In the genomic region with DNA sequence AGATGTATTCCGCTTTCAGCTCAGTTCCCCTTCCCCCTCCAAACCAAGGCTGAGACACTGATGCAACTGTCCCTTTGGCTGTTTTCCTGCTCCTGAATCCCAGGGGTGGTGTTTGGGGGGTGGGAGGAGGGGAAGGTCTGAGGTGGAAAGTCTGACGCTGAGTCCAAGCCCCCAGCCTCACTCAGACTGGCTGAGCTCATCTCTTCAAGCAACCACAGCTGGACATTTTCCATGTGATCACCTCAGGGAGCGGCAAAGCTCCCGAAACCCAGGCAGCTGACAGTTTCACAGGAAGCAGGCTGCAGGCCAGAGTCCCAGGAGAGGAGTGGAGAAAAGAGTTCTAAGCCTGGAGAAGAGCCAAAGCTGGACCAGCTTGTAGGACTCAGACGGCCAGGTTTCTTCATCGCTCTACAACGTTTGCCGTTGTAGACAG, we compare ENCODE assay signal across 11 mouse cellular contexts. TPM values are rescaled to one million over a fixed set of nuclear protein-coding genes. Genes with fewer than 3 reads are reported as not detected.
DNase-seq lines count a peak whose midpoint lies in the region; ATAC-seq and TF ChIP-seq lines count a peak whose summit lies in the region.
"Had no signal": no experiment of that assay in that cellular context is flagged by ENCODE, and none has a peak within 500 bp of the region (broad histone marks: within the 10 kb centered on the region; RNA-seq: fewer than 3 reads in every experiment).

No protein-coding gene starts in this region.

- WGBS in limb, embryonic 11.5 days = 72% methylated on average over 8 of the region's 8 CpGs
- 77% methylated on average over 8 of the region's 8 CpGs for WGBS in limb, embryonic 10.5 days
- WGBS in heart, adult 2 months = 26% methylated on average over 8 of the region's 8 CpGs
- WGBS in kidney, embryonic 14.5 days = 54% methylated on average over 8 of the region's 8 CpGs
- 54% methylated on average over 8 of the region's 8 CpGs for WGBS in hindbrain, embryonic 16.5 days
- 89% methylated on average over 8 of the region's 8 CpGs for WGBS in thymus, adult 2 months
- WGBS in liver, embryonic 11.5 days = 71% methylated on average over 8 of the region's 8 CpGs

- no peaks in the 10 kb centered on the region for H3K27me3 ChIP-seq in limb, embryonic 11.5 days (ENCODE audit: control insufficient read depth, insufficient read depth, low read length)
- no peaks in the 10 kb centered on the region for H3K27me3 ChIP-seq in limb, embryonic 10.5 days (ENCODE audit: low read depth, poor library complexity, severe bottlenecking)
- H3K27me3 ChIP-seq in heart, adult 2 months (ENCODE audit: control insufficient read depth, insufficient read depth, low read length) = no peaks in the 10 kb centered on the region
- H3K27me3 ChIP-seq in kidney, embryonic 14.5 days (ENCODE audit: control insufficient read depth, insufficient read depth, low read length) = no peaks in the 10 kb centered on the region
- H3K27me3 ChIP-seq in hindbrain, embryonic 16.5 days (replicated peaks; ENCODE audit: control insufficient read depth, insufficient read depth, low read length) = no peaks in the 10 kb centered on the region
- H3K27me3 ChIP-seq in thymus, adult 2 months (ENCODE audit: control insufficient read depth, insufficient read depth, low read length) = no peaks in the 10 kb centered on the region
- no peaks in the 10 kb centered on the region for H3K27me3 ChIP-seq in liver, embryonic 11.5 days (replicated peaks; ENCODE audit: control insufficient read depth, insufficient read depth, low read length)
- H3K27me3 ChIP-seq: forebrain, embryonic 13.5 days; Patski had no signal

- no peak for TF ChIP-seq EP300 in heart, adult 2 months (IDR thresholded peaks at IDR 0.05; ENCODE audit: insufficient read depth, low read depth, low read length)

- no peaks in the 10 kb centered on the region for H3K79me2 ChIP-seq in heart, adult 2 months (replicated peaks; ENCODE audit: control insufficient read depth, insufficient read depth, low read length)

- TF ChIP-seq POLR2A in heart, adult 2 months (IDR thresholded peaks at IDR 0.05; ENCODE audit: insufficient read depth, low read depth, low read length) = no peak
- TF ChIP-seq POLR2A in thymus, adult 2 months (IDR thresholded peaks at IDR 0.05; ENCODE audit: control insufficient read depth, extremely low read depth, insufficient read depth, low read length, poor library complexity) = no peak

- ATAC-seq in limb, embryonic 11.5 days (ENCODE audit: insufficient number of reproducible peaks, low FRiP score, low TSS enrichment, low read depth) = no peak
- ATAC-seq in kidney, embryonic 14.5 days (ENCODE audit: low FRiP score, low TSS enrichment) = 0 out of 2 replicates have a peak, but pooled peaks have one; percentile 32
- no peak for ATAC-seq in hindbrain, embryonic 16.5 days
- no peak for ATAC-seq in liver, embryonic 11.5 days (replicated peaks; ENCODE audit: low FRiP score)
- ATAC-seq: forebrain, embryonic 13.5 days; Patski had no signal

- DNase-seq in limb, embryonic 11.5 days (ENCODE audit: low spot score) = no peak
- DNase-seq in limb, embryonic 10.5 days (ENCODE audit: low spot score) = no peak
- peak; percentile 67 to 70 for DNase-seq in heart, adult 2 months
- peak; percentile 48 for DNase-seq in retina, postnatal 1 day
- no peak for DNase-seq in thymus, adult 2 months
- no peak for DNase-seq in liver, embryonic 11.5 days (ENCODE audit: low spot score)
- DNase-seq: cerebellum, adult 11 months had no signal

- intact Hi-C loops in heart, adult 2 months (cut with DNase I) = no loop called here

- peaks cover 4% of the 10 kb centered on the region for H3K4me1 ChIP-seq in limb, embryonic 11.5 days (ENCODE audit: control insufficient read depth, insufficient read depth, low read length)
- peaks cover 27% of the 10 kb centered on the region for H3K4me1 ChIP-seq in limb, embryonic 10.5 days
- peaks cover 32% of the 10 kb centered on the region for H3K4me1 ChIP-seq in heart, adult 2 months (ENCODE audit: control insufficient read depth, insufficient read depth, low read length)
- H3K4me1 ChIP-seq in kidney, embryonic 14.5 days (ENCODE audit: control insufficient read depth, insufficient read depth, low read length) = peaks cover 9% of the 10 kb centered on the region; the same call in 1 of the 2 replicates
- H3K4me1 ChIP-seq in hindbrain, embryonic 16.5 days (ENCODE audit: control insufficient read depth, insufficient read depth, low read depth, low read length) = peaks cover 4% of the 10 kb centered on the region
- H3K4me1 ChIP-seq in thymus, adult 2 months (replicated peaks; ENCODE audit: control insufficient read depth, insufficient read depth, low read length) = peaks cover 6% of the 10 kb centered on the region; the same call in 1 of the 2 replicates
- H3K4me1 ChIP-seq in liver, embryonic 11.5 days (replicated peaks; ENCODE audit: control insufficient read depth, insufficient read depth, low read length) = no peaks in the 10 kb centered on the region

- H3K9me3 ChIP-seq in limb, embryonic 11.5 days (ENCODE audit: control insufficient read depth, low read length) = no peaks in the 10 kb centered on the region
- H3K9me3 ChIP-seq in limb, embryonic 10.5 days (replicated peaks) = no peaks in the 10 kb centered on the region
- H3K9me3 ChIP-seq in kidney, embryonic 14.5 days (ENCODE audit: control insufficient read depth, low read length) = no peaks in the 10 kb centered on the region
- no peaks in the 10 kb centered on the region for H3K9me3 ChIP-seq in hindbrain, embryonic 16.5 days (ENCODE audit: control insufficient read depth, low read length)
- no peaks in the 10 kb centered on the region for H3K9me3 ChIP-seq in liver, embryonic 11.5 days (ENCODE audit: control insufficient read depth, low read length)
- H3K9me3 ChIP-seq: forebrain, embryonic 13.5 days had no signal

- H3K4me2 ChIP-seq in limb, embryonic 11.5 days (ENCODE audit: low read depth, severe bottlenecking) = no peak overlapping the region
- no peak overlapping the region for H3K4me2 ChIP-seq in kidney, embryonic 14.5 days (replicated peaks; ENCODE audit: low read depth, low read length)
- no peak overlapping the region for H3K4me2 ChIP-seq in hindbrain, embryonic 16.5 days (ENCODE audit: low read length)
- no peak overlapping the region for H3K4me2 ChIP-seq in liver, embryonic 11.5 days
- H3K4me2 ChIP-seq: forebrain, embryonic 13.5 days had no signal

- 0 out of 2 replicates have a peak overlapping the region, but pooled peaks have one; percentile 8 for H3K27ac ChIP-seq in limb, embryonic 11.5 days (replicated peaks; ENCODE audit: low read depth, low read length)
- H3K27ac ChIP-seq in limb, embryonic 10.5 days = no peak overlapping the region
- H3K27ac ChIP-seq in heart, adult 2 months = peak overlapping the region; percentile 33
- H3K27ac ChIP-seq in kidney, embryonic 14.5 days (ENCODE audit: low read depth, low read length) = peak overlapping the region; percentile 47; the same call in 1 of the 2 replicates
- H3K27ac ChIP-seq in hindbrain, embryonic 16.5 days (ENCODE audit: low read depth, low read length) = no peak overlapping the region
- H3K27ac ChIP-seq in thymus, adult 2 months (ENCODE audit: control insufficient read depth, insufficient read depth, low read length) = no peak overlapping the region
- H3K27ac ChIP-seq in liver, embryonic 11.5 days (ENCODE audit: low read depth, low read length) = no peak overlapping the region
- H3K27ac ChIP-seq: forebrain, embryonic 13.5 days had no signal

- no peak for TF ChIP-seq CTCF in heart, adult 2 months (IDR thresholded peaks at IDR 0.05)
- no peak for TF ChIP-seq CTCF in thymus, adult 2 months (IDR thresholded peaks at IDR 0.05; ENCODE audit: borderline replicate concordance, control insufficient read depth, extremely low read depth, insufficient read depth, low read length, poor library complexity)

- no peak overlapping the region for H3K4me3 ChIP-seq in limb, embryonic 11.5 days (ENCODE audit: low read depth, low read length)
- H3K4me3 ChIP-seq in limb, embryonic 10.5 days = no peak overlapping the region
- no peak overlapping the region for H3K4me3 ChIP-seq in heart, adult 2 months
- no peak overlapping the region for H3K4me3 ChIP-seq in kidney, embryonic 14.5 days (ENCODE audit: low read length)
- no peak overlapping the region for H3K4me3 ChIP-seq in hindbrain, embryonic 16.5 days (ENCODE audit: low read length)
- no peak overlapping the region for H3K4me3 ChIP-seq in thymus, adult 2 months (ENCODE audit: control insufficient read depth, insufficient read depth, low read length)
- no peak overlapping the region for H3K4me3 ChIP-seq in liver, embryonic 11.5 days (ENCODE audit: low read depth, low read length)
- H3K4me3 ChIP-seq: forebrain, embryonic 13.5 days had no signal

- H3K36me3 ChIP-seq in limb, embryonic 11.5 days (ENCODE audit: control insufficient read depth, insufficient read depth, low read length) = no peaks in the 10 kb centered on the region
- H3K36me3 ChIP-seq in limb, embryonic 10.5 days = no peaks in the 10 kb centered on the region
- peaks cover under 1% of the 10 kb centered on the region; the same call in 1 of the 2 replicates for H3K36me3 ChIP-seq in heart, adult 2 months (ENCODE audit: control insufficient read depth, insufficient read depth, low read length)
- H3K36me3 ChIP-seq in kidney, embryonic 14.5 days (ENCODE audit: control insufficient read depth, insufficient read depth, low read length) = no peaks in the 10 kb centered on the region
- no peaks in the 10 kb centered on the region for H3K36me3 ChIP-seq in hindbrain, embryonic 16.5 days (ENCODE audit: control insufficient read depth, insufficient read depth, low read length)
- H3K36me3 ChIP-seq in thymus, adult 2 months (ENCODE audit: control insufficient read depth, insufficient read depth, low read length) = no peaks in the 10 kb centered on the region
- no peaks in the 10 kb centered on the region for H3K36me3 ChIP-seq in liver, embryonic 11.5 days (ENCODE audit: control insufficient read depth, insufficient read depth, low read length)

- H3K9ac ChIP-seq in limb, embryonic 11.5 days (ENCODE audit: low read length) = no peak overlapping the region
- no peak overlapping the region for H3K9ac ChIP-seq in heart, adult 2 months (ENCODE audit: low read depth, low read length)
- H3K9ac ChIP-seq in kidney, embryonic 14.5 days (ENCODE audit: low read depth, low read length) = no peak overlapping the region
- H3K9ac ChIP-seq in hindbrain, embryonic 16.5 days (ENCODE audit: low read depth, low read length) = no peak overlapping the region
- no peak overlapping the region for H3K9ac ChIP-seq in liver, embryonic 11.5 days (ENCODE audit: low read depth, low read length)
- H3K9ac ChIP-seq: forebrain, embryonic 13.5 days had no signal

RNA-seq across cellular contexts. Expression of gene Itga5, which starts 10.3 kb away (rescaled TPM):
- 28.6 and 31.7 TPM in 2 replicates for polyA plus RNA-seq in limb, embryonic 11.5 days (2014; fragmentation: Nextera tagmentation; extraction: Ambion mirVana)
- polyA plus RNA-seq in limb, embryonic 10.5 days (2016; fragmentation: Nextera tagmentation; extraction: Ambion mirVana) = 33.5 and 36.6 TPM in 2 replicates
- total RNA-seq in heart, adult 2 months (2021) = 10 to 100 TPM; 36.4 to 36.7 TPM
- polyA plus RNA-seq in heart, adult 2 months (2012; rRNA removed) = 38.6 and 44.6 TPM in 2 replicates
- polyA plus RNA-seq in kidney, embryonic 14.5 days (2014; fragmentation: Nextera tagmentation; extraction: Ambion mirVana) = 19.6 and 37.4 TPM in 2 replicates
- 6.3 and 8.6 TPM in 2 replicates for polyA plus RNA-seq in hindbrain, embryonic 16.5 days (2015; fragmentation: Nextera tagmentation; extraction: Ambion mirVana)
- polyA plus RNA-seq in thymus, adult 2 months (2012; rRNA removed) = 20.2 and 20.7 TPM in 2 replicates
- polyA plus RNA-seq in liver, embryonic 11.5 days (2014; fragmentation: Nextera tagmentation; extraction: Ambion mirVana) = 35.4 and 35.7 TPM in 2 replicates

RNA-seq across cellular contexts. Expression of gene Zfp385a, which starts 37.0 kb away (rescaled TPM):
- polyA plus RNA-seq in limb, embryonic 11.5 days (2014; fragmentation: Nextera tagmentation; extraction: Ambion mirVana) = 19.2 and 22.9 TPM in 2 replicates
- polyA plus RNA-seq in limb, embryonic 10.5 days (2016; fragmentation: Nextera tagmentation; extraction: Ambion mirVana) = 22.1 and 22.8 TPM in 2 replicates
- total RNA-seq in heart, adult 2 months (2021) = 10 to 100 TPM; 10.1 to 10.4 TPM
- 7.3 and 12.0 TPM in 2 replicates for polyA plus RNA-seq in heart, adult 2 months (2012; rRNA removed)
- 12.3 and 18.2 TPM in 2 replicates for polyA plus RNA-seq in kidney, embryonic 14.5 days (2014; fragmentation: Nextera tagmentation; extraction: Ambion mirVana)
- 20.1 and 24.7 TPM in 2 replicates for polyA plus RNA-seq in hindbrain, embryonic 16.5 days (2015; fragmentation: Nextera tagmentation; extraction: Ambion mirVana)
- 18.6 and 20.7 TPM in 2 replicates for polyA plus RNA-seq in thymus, adult 2 months (2012; rRNA removed)
- 23.2 and 24.8 TPM in 2 replicates for polyA plus RNA-seq in liver, embryonic 11.5 days (2014; fragmentation: Nextera tagmentation; extraction: Ambion mirVana)

RNA-seq across cellular contexts. Expression of gene Gtsf1, which starts 53.4 kb away (rescaled TPM):
- not detected in 2 replicates for polyA plus RNA-seq in limb, embryonic 11.5 days (2014; fragmentation: Nextera tagmentation; extraction: Ambion mirVana)
- polyA plus RNA-seq in limb, embryonic 10.5 days (2016; fragmentation: Nextera tagmentation; extraction: Ambion mirVana) = not detected in 2 replicates
- not detected for total RNA-seq in heart, adult 2 months (2021)
- 0.51 and 0.64 TPM in 2 replicates for polyA plus RNA-seq in heart, adult 2 months (2012; rRNA removed)
- polyA plus RNA-seq in kidney, embryonic 14.5 days (2014; fragmentation: Nextera tagmentation; extraction: Ambion mirVana) = not detected in 2 replicates
- 0.31 TPM in 1 of 2 replicates, not detected in the other for polyA plus RNA-seq in hindbrain, embryonic 16.5 days (2015; fragmentation: Nextera tagmentation; extraction: Ambion mirVana)
- polyA plus RNA-seq in thymus, adult 2 months (2012; rRNA removed) = not detected in 2 replicates
- polyA plus RNA-seq in liver, embryonic 11.5 days (2014; fragmentation: Nextera tagmentation; extraction: Ambion mirVana) = 0.31 TPM in 1 of 2 replicates, not detected in the other
- polyA plus RNA-seq: forebrain, embryonic 13.5 days; Patski had no signal

Comparison
In these comparisons a context has a peak if more than half of its experiments do, and no peak if none do; other contexts are left out.
1. H3K27ac ChIP-seq: peak in limb, embryonic 11.5 days (single experiment), heart, adult 2 months (single experiment) and kidney, embryonic 14.5 days (single experiment); none in limb, embryonic 10.5 days (single experiment), hindbrain, embryonic 16.5 days (single experiment), thymus, adult 2 months (single experiment) and liver, embryonic 11.5 days (single experiment).
2. DNase-seq: peak in heart, adult 2 months (2 of 2) and retina, postnatal 1 day (single experiment); none in limb, embryonic 11.5 days (single experiment), limb, embryonic 10.5 days (single experiment), thymus, adult 2 months (single experiment) and liver, embryonic 11.5 days (single experiment).